Mouse (Mus musculus): ENCODE measurements around the gene Traf2.
"Not testable (repeated sequence)": the region's sequence is repeated elsewhere in the genome, so short reads cannot be mapped to it uniquely, and the experiment has no call there.

Traf2 gene

DNA sequence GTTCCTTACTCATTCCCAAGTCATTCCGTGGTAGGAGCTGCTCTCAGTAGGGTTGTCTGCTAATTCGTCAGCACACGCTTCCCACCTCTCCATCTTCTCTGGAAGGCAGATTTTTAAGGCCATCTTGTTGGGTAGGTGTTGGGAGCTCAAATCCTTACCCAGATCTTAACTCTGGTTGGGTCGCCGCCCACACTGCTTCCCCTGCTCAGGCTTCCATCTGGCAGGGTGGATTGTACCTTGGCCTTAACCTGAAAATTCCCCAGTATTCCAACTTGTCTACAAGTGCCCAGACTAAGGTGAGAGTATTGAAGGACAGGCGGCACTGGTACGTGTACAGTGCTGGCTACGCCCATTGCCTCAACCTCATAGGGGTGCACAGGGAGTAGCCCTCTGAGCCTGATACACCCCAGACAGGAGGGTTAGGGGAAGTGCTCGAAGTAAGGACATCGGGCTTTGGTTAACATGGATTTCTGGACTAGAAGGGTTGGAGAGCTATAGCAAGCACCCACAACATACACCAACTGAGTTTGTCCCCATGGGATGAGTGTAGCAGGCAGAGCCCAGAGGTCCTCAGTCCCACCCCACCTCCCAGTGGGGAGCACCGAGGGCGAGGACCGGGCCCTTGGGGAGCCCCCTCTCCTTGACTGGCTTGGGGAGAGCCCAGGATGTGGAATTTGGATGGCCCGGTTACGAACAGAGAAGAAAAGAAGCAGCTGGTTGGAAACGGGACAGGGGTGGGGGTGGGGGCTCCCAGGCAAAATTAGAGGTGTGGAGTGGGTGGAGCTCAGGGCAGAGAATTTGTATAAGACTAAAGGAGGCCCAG, 29.5 kb upstream of the Traf2 start:
- DNase-seq (ENCODE audit: low spot score in 2 of 2), result peak in 1 of 2 experiments; percentile 9

DNA sequence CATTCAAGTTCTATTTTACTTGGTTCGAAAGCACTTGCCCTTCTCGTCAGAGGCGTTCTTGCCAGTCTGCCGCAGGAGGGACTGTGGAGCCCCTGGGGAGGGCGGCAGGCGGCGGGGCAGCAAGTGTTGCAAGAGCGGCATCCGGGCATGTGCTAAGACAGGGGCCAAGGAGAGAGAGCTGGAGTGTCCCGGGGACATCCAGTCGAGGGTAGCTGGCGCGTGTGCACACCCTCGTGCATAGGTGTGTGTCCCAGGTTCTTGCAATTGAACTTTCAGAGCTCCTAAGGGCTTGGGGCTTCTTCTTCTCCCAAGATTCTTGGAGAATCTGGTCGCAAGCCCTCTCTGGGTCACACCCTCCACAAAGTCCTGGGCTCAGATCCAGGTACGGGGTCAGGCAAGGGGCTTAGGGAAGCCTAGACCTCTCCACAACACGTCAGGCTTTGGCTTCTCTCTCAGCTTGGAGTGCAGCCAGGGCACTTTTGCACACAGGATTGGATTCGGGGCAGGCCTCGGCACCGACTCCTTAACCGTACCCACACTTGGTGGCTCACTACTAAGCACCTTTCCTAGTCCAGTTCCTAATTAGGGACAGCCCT, 28.8 kb upstream of the Traf2 start:
- peak in 1 of 2 experiments; percentile 36 for DNase-seq (ENCODE audit: low spot score in 2 of 2)

DNA sequence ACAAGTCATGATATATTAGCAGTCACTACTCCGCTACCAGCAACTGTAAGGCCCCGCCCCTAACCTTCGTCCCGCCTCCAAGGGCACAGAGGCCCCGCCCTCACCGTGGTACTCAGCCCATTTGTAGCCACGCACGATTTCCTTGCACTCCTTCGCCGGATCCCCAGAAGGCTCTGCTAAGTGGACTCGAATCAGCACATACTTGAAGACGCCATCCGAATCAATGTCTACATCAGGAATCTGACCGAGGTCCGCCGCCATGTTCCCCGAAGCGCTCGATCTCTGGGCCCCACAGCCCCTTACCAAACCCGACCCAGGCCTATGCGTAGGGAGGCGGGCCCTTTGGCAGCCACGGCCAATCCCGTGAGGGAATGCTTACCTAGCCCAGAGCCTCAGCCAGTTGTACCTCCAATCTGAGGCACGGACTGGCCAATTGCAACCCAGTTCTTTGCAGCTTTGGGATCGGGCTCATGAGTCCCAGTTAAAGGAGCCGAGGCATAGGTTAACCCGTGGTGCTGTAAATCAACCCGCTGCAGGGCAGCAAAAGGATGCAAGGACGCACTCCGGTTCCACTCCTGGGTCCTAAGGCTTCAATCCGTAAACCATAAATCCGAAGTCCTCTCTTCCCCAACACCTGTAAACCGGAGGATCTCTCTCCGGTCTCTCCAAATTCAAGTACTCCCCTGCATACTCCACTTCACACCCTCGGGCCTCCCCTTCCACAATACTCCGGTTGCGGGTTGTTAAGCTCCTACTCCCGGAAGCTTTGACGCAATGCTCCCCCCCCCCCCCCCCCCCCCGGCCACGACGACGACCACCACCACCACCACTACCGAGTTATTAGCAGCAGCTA, 28.1 kb upstream of the Traf2 start, which contains the start of the genes Mamdc4 and Phpt1:
Mamdc4 (minus strand) TSS at position 267 of the 853 bp plus-strand sequence.
Phpt1 (minus strand) TSS at position 646 of the 853 bp plus-strand sequence.
- DNase-seq (ENCODE audit: low spot score in 2 of 2), result peak; percentile 95 to 96

DNA sequence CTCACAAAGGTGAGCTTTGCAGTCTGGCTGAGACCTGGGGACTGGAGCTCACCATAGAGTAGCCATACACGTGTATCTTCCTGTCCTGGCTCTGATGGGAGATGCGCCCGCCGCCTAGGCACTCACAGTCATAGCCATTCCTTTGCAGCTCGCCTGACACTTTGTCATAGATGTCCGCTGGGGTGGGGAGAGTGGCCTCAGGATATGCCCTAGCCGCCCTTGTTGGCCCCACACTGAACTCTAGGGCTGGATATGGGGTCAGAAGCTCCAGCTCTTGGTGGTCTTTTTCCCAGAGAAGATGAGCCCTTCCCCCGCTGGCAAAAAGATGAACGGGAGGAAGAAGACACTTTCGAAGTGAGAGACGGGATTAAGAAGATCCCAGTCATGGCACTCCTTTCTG, 27.4 kb upstream of the Traf2 start:
- DNase-seq (ENCODE audit: low spot score in 2 of 2), result no peak

DNA sequence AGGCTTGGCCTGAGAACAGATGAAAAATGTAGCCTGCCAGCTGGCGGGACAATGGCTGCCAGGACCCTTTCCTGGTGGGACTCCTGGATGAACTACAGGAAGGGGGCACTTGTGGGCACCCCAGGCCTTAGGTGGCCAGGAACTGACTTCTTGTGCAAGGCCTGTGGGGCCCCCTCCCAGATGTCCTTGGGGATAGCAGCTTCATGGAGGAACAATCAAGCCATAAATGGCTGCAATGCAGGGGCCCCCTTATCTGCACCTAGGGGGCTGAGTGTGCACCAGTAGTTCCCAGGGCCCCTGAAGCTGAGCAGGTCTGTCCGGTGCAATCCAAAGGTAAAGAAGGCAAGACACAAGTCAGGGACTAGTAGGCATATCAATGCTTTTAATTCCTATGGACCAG, 26.3 kb upstream of the Traf2 start:
- DNase-seq (ENCODE audit: low spot score in 2 of 2), result no peak

DNA sequence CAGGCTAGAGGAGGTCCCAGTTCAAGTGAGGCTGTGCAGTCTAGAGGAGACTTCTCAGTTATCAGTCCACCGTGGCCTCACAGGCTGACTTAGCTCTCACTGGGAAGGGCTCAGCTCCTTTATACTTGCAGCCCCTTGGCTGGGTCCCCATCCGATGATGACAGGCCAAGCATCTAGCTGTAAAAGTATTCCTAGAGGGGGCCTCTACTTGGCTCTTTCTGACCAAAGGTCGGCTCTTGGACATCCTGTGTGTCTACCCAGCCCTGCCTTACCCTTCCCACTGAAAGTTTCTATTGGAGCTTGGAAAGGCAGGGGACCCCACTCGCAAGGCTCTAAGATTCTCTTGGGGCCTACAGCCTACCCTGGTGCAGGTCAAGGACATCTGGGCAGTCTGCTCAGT, 24.5 kb upstream of the Traf2 start:
- no peak for DNase-seq (ENCODE audit: low spot score in 2 of 2)

DNA sequence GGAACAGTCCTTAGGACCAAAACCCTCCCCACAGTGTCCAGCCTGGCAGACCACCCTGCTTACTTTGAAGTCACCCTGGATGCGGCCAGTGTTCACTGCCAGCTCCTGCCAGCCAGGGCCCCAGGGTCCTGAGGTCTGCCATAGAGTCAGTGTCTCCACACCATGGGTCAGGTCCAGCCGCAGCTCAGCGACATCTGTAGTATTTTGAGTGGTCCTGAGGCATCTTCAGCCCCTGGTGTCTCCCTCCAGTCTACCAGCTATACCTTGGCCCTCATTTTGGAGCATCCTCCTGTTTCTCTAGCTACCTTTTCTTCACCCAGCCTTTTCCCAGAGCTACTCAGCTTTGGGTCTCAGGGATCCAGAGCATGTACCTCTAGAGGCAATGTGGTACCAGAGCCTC, 22.6 kb upstream of the Traf2 start:
- no peak for DNase-seq (ENCODE audit: low spot score in 2 of 2)

DNA sequence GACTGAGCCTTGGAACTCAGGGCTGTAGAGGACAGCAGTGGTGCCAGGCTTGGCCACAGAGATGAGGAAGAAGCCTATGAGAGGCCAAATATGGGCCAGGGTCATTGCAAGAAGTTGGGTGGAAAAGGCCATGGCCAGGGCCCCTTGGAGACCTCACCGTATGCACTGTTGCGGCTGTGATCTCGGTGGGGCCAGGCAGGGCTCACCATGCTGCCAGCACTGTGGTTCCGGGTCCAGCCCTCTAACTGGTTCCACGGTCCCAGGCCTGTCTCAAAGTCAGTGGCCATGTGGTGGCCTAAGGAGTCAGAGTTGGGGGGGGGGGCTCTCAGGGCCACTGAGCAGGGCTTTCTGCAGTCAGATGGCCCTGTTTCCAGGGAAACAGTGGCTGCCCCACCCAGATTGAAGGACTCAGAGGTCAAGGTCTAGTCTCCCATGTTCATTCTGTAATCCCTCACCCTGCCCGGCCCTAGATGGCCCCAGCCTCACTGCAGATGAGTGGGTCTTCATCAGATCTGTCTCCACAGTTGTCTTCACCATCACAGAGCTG, 21.8 kb upstream of the Traf2 start:
- DNase-seq (ENCODE audit: low spot score in 2 of 2), result no peak

DNA sequence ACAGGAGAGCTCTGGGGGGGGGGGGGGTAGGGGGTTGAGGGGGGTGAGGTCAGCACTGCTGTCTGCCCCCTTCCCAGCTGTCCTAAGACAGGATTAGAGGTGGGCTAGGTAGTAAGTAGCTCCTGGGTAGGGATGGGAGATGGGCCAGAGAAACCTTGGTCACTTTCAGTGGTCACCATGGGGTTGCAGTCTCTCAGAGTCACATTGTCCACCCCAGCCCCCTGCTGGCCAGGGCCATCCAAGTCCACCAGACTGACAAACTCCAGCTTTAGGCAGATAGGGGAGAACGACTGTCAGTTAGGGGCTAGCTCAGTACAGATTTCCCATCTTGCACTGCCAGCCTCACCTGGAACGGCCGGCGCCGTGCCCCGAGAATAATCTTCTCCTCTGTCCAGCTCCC, 19.8 kb upstream of the Traf2 start:
- DNase-seq (ENCODE audit: low spot score in 2 of 2), result no peak

DNA sequence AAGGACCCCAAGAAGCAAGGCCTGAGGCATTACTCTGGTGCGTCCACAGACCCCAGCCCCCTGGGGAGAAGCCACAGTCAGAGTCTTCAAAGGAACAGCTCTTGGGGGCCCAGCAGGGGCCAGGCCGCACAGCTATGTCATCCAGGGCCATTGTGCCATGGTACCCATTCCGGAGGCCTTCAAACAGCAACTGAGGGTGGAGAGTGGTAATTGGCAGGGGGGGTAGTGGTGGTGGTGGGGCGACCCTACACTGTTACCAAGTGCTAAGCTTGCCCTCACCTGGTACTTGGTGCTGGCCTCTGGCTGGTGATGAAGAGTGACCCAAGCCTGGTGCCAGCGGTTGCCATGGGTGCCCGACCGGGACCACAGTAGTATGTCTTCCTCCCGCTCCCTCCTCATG, 19.0 kb upstream of the Traf2 start:
- no peak for DNase-seq (ENCODE audit: low spot score in 2 of 2)

DNA sequence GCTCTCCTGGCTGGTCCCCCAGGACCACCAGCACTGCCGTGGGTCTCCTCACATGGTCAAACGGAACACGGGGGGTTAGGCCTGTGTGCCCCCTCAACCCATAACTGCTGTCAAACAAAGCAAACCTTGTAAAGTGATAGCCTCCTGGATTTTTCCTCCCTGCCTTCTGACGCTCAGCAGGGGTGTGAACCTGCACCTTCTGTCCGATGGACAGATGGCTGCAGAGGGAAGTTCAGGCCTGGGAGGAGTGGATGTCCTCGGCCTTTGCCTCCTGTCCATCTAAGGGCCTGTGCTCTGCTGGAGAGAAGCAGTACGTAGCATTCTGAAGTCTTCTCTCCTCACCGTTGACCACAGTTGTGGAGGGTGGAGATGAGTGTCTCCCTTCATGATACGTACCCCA, 15.2 kb upstream of the Traf2 start:
- no peak for DNase-seq (ENCODE audit: low spot score in 2 of 2)

DNA sequence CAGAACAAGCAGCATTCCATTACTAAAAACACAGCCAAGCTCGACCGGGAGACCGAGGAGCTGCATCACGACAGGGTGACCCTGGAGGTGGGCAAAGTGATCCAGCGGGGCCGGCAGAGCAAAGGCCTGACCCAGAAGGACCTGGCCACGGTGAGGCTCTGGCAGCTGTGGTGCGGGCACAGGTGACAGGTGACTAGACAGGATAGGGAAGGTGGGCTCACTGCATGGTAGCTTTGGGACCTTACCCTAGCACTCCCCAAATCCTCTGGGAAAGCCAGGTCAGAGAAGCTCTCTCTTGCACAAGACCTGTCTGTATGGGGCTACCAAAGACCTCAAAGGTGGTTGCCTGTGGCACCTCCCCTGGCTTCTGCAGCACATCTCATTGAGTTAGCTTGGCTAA, 13.8 kb upstream of the Traf2 start:
- no peak for DNase-seq (ENCODE audit: low spot score in 2 of 2)

DNA sequence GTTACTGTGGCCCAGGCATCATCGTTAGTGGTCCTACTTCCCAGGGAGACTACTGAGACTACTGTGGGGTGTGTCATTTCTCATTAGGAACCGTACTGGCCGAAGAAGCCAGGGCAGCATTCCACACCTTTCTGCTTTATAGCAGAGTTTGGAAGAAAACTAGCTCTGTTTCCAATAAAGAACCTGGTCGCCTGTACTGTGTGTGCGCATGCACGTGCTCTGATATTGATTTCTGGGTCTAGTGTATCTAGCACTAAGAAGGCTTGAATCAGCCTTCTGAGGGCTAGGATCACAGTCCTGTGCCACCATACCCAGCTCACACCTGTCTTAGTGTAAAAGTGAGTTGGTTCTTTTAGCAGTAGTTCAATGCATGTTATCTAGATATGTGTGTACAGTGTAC, 12.0 kb upstream of the Traf2 start:
- no peak for DNase-seq (ENCODE audit: low spot score in 2 of 2)

DNA sequence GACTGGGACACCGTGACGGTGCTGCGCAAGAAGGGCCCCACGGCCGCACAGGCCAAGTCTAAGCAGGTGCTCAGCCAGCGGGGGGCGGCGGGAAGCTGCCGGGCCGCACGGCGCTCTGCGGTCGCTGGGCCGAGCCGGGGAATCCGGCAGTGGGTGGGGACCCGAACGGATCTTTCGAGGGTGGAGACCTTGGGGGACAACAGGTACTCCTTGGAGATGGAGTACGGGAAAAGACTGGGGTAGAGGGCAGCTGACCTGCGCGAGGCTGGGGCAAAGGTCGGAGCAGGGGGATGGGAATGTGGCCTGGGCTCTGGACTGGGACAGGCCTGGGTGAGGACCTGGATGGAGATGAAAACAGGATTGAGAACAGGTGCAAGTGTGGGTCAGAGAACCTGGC, 11.2 kb upstream of the Traf2 start:
- DNase-seq (ENCODE audit: low spot score in 2 of 2), result no peak

DNA sequence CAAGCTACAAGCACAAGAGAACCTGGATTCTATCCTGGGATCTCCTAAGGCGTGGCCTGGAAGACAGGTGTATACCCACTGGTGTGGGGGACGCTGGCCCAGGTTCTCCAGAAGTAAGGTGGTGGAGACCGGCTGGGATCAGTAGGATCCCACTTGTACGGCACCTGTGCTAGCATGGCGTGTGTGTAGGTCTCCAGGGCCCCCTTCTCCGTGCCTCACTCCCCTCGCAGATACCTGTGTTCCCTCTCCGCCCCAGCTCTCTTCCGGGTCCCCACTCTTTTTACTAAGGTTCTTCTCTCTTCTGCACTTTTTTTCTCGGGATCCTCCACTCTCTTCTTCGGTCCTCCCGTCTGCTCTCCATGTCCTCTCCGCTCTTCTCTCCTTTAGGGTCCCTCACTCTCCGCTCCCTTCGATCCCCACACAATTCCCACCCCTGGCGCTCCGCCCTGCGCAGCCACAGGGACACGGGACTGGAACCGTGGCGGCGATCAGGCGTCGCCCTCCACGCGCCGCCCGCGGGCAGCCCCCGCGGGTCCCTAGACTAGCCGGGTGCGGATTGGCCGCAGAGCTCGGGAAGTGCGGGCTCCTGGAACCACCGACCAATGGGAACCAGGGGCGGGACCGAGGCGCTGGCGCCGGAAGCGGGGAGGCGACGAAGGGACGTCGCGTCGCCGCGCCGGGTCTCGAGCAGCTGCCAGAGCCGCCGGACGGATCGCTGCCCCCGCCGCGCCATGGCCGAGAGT, 10.7 kb upstream of the Traf2 start, which contains the start of gene Edf1:
Edf1 (plus strand) TSS at position 627 of the 743 bp plus-strand sequence.
- DNase-seq (ENCODE audit: low spot score in 2 of 2), result peak; percentile 90 to 95

DNA sequence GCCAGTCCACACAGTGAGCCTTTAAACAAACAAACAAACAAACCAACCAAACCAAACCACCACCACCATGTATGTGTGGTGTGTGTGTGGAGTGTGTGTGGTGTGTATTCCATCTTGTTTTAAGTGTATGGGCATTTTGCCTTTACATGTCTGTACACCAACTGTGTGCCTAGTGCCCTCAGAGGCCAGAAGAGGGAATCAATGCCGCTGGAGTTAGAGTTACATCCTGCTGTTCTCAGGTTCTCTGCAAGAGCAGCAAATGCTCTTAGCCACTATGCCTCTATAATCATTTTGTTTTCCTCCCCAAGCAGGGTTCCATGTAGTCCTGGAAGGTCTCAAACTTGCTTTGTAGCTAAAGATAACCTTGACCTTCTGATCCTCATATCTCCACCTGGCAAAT, 9.6 kb upstream of the Traf2 start:
- no peak for DNase-seq (ENCODE audit: low spot score in 2 of 2)

DNA sequence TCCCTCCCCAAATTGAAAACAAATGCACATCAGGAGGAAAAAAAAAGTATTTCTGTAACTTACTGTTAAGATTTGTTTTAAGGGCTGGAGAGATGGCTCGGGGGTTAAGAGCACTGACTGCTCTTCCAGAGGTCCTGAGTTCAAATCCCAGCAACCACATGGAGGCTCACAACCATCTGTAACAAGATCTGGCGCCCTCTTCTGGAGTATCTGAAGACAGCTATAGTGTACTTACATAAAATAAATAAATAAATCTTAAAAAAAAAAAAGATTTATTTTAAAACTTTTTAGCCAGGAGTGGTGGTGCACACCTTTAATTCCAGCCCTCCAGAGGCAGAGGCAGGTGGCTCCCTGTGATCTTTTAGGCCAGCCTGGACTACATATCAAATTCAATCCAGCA, 8.7 kb upstream of the Traf2 start:
- not testable (repeated sequence) for DNase-seq (ENCODE audit: low spot score in 2 of 2)

DNA sequence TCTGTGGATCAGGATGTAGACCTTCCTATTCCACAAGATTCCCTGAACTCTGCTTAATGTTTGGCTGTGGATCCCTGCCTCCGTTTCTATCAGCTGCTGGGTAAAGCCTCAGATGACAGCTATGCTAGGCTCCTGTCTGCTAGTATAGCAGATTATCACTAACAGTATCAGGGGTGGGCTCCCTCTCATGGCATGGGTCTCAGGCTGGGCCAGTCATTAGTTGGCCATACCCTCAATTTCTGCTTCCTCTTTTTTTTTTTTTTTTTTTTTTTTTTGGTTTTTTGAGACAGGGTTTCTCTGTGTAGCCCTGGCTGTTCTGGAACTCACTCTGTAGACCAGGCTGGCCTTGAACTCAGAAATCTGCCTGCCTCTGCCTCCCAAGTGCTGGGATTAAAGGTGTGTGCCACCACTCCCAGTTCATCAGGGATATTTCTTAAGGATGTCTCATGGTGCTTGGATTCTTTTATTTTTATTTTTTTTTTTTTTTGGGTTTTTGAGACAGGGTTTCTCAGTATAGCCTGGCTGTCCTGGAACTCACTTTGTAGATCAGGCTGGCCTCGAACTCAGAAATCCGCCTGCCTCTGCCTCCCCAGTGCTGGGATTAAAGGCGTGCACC, 6.5 kb upstream of the Traf2 start:
- not testable (repeated sequence) for DNase-seq (ENCODE audit: low spot score in 2 of 2)

DNA sequence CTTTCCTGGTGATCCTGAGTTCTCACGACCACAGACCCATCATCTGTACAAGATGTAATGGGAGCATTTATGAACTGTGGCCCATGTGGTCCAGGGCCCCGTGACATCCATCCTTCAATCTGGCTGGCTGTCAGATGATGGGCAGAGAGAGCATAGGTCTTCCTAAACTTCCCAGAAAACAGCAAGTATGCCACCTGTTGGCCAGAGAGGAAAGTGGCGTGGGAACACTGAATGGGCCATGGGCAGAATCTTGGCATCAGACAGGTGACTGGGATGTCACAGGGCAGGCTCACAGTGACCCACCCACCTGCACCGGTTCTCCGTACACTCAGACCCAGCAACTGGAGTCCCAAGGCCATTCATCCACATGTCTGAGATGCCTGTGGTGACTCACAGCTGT, 4.4 kb upstream of the Traf2 start:
- DNase-seq (ENCODE audit: low spot score in 2 of 2), result no peak

DNA sequence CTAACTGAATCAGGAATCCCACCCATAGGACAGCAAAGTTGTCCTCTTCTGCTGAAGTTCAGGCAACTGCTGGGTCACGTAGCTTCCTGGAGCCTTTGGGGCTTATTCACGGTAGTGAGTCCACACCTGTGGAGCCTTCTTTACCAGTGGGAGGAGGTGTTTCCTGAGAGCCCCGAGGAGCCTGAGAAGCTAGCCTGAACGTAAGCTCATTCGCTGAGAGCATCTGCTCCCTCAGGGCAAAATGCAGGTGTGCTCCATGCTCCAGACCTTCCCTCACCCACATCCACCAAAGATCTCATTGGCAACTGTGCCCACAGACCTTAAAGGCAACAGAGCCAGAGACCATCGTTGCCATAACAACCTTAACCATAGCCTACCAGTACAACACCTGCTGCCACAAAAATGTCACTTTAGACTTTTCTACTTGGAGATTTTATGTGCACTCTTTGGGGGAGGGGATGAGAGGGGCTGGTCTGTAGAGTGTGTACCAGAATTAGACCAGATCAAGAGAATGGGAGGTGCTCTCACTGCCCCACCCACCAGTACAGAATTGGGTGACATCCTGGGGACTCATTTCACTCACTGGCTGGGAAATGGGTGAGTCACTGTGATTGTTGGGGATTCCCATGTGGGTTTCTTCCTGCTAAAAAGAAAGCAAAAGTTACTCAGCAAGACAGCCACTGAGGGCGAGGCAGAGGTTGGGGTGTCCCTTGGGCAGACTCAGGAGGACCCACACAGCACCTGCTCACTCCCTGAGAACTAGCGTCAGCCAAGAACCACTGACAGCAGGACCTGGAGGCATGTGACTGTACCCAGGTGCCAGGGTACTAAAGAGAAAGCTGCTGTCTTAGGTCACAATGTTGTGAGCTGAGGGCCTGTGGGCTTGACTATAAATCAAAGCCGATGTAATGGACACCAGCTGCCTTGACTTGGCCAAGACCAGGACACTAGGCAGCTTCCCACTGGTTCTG, 2.6 kb upstream of the Traf2 start:
- DNase-seq (ENCODE audit: low spot score in 2 of 2), result no peak

Measured in frontal cortex, postnatal 10 days (tissue).